Mouse (Mus musculus) right cerebral cortex, postnatal 10 days (tissue): ENCODE results near the gene Ilf2.

Experiments
- DNase-seq, 2 experiments: peaks; one replicate each; pipeline ENCODE4 v3.0.0; 2021; ENCODE audit warnings: low spot score in 2 of 2

The Ilf2 gene

DNA sequence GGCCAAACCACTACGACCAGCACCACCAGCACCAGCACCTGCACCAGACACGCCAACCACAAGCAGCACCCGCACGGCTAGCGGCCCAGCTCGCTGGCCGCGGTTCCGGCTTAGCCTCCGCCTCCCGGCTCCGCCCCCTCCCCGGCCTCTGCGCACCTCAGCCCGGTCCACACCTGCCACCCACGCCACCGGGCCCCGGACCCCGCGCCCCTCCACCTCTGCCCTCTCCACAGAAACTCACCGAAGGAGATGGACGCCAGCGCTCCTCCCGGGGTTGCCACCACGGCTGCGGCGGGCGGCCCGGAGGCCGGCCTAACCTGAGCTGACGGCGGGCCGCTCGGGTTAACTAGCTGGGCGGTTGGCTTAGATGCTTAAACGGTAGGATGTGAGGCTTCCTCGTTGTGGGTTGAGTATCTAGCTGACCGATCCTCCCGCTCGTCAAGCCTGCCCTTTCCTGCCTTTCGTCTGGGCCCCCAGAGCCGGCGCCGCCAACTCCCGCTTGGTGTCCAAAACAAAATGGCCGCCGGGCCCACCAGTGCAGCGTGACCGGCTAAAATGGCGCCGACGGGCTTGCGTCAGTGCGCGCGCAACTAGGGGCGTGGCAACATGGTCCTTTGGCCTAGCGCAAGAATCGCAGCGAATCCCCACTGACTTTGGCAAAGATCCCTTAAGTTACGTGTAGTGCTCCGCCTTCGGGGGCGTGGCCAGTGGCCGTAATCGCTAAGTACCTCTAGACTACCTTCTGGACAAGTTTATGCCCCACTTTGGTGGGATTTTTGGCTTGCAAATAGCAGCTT, 33.2 kb downstream of the Ilf2 start, which contains the start of gene Chtop:
TSS of gene Chtop (minus strand) at position 549 of the 797 bp plus-strand sequence.
- DNase-seq = peak; percentile 99 to 100

DNA sequence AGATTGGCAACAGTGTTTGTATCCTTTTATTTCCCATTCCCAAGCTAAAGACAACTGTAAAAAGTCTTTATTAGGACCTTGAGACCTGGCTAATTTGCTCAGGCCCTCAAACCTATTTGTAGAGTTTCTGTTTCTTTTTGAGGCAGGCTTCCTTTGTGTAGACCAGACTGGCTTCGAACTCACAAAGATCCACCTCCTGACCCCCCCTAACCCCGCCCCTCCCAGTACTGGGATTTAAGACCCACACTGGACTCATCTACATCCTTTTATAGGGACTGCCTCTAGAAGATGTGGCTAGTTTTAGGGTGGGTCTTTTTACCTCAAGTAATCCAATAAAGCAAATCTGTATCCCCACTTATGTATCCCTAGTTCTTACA, 33.8 kb downstream of the Ilf2 start:
- DNase-seq = no peak

GRCm38 (mm10) chr3:90512276-90512675, 36.4 kb downstream of the Ilf2 start:
- DNase-seq = no peak

- no peak for DNase-seq
Measured at GRCm38 (mm10) chr3:90512948-90513642, 37.2 kb downstream of the Ilf2 start.

DNA sequence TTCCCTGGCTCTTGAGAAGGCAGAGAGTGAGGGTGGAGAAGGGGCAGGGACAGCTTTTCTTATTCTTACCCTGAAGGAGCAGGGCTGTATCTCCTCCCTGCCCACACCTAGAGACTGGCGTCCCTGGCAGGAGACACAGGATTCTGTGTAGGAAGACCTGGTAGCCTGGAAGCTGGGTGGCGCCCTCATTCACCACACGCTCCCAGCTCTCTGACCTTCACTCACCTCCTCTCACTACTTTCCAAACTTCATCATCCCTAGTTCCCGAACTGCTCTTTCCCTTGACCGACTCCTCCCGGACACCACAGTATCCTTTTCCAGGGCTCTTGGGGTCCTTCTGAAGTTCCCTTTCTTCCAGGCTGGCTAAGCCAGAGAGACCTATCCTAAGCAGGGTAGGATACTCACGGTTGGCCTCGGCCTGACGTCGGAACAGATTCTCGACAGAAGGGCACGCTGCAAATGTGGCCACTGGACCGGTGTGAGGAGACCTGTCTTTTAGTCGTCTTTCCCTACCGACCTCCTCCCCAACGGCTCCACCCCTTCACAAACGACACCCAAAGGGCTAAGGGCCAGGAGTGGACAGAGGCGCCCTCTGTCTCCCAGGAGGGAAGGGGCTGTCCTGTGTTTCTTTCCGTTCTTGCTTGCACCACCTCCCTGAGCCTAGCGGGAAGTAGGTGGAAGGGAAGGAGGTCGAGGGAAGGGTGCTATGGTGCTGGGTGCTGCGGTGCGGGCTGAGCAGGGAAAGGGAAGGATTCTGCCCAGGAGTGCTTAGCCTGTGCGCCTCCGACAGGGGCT, 38.1 kb downstream of the Ilf2 start, which contains the start of the genes S100a1 and S100a13:
TSS of gene S100a1 (minus strand) at position 597 of the 795 bp plus-strand sequence.
TSS of gene S100a13 (plus strand) at position 640 of the 795 bp plus-strand sequence.
- DNase-seq = peak; percentile 59

- peak in 1 of 2 experiments; percentile 52 for DNase-seq
Measured at GRCm38 (mm10) chr3:90514691-90515090, 38.8 kb downstream of the Ilf2 start.

- no peak for DNase-seq
Measured at GRCm38 (mm10) chr3:90515242-90515641, 39.3 kb downstream of the Ilf2 start.

DNA sequence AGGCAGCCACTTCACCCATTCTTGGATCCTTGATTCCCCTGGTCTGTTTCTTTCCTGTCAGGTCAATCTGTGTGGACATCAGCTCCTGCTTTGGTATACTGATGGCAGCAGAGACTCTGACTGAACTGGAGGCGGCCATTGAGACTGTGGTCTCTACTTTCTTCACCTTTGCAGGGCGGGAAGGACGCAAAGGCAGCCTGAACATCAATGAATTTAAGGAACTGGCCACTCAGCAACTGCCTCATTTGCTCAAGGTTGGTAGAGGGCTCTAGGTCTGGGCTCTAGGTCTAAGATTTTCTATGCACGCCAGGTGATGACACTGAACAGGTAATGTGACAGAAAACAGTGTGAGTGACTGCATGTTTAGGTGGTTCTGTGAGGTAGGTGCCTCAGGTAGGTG, 39.9 kb downstream of the Ilf2 start:
- no peak for DNase-seq

DNA sequence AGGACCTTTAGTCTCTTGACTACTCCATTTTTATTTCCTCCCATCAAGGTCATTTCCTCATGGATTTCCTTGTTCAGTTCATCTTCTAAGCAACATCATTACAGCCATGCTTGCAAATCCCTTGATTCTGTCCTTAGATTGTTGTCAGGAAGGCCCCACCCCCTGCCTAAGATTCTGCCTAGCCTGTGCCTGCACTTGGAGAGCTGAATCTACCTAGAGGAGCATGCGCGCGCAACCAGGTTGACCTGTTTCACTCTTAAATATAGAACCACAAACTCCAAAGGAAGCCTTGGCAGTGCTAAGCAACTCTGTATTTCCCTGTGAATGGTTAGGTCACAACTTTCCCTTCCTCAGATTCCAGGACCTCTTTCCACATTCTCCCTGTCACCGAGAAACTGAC, 41.8 kb downstream of the Ilf2 start:
- no peak for DNase-seq

GRCm38 (mm10) chr3:90525421-90525820, 49.5 kb downstream of the Ilf2 start:
- peak; percentile 63 for DNase-seq

- no peak for DNase-seq
Measured at GRCm38 (mm10) chr3:90526076-90526475, 50.1 kb downstream of the Ilf2 start.

- no peak for DNase-seq
Measured at GRCm38 (mm10) chr3:90526580-90526979, 50.7 kb downstream of the Ilf2 start, which contains the start of gene S100a14. Gene S100a14, plus strand, starts transcription at chr3:90526856.

DNA sequence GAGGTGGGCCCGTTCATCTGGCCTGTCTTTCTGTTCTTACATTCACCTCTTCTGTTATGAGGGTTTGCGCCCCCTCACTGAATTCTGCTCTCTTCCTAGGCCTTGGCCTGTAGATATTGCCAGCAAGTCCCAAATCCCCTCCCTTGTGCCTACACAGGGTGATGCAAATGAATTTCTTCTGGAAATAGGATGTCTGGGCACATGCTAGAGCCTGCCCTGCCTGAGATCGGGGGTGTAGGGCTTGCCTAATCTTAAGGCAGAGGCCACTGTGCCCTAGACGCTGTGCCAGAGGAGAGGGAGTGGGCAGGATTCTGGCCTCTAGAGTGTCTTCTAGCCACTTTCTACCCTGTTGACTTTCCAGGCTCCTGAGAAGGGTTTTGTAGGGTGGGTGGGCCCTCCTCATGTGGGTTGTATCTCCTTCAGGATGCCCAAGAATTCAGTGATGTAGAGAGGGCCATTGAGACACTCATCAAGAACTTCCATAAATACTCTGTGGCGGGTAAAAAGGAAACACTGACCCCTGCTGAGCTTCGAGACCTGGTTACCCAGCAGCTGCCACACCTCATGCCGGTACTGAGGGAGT, 51.5 kb downstream of the Ilf2 start:
- no peak for DNase-seq

DNA sequence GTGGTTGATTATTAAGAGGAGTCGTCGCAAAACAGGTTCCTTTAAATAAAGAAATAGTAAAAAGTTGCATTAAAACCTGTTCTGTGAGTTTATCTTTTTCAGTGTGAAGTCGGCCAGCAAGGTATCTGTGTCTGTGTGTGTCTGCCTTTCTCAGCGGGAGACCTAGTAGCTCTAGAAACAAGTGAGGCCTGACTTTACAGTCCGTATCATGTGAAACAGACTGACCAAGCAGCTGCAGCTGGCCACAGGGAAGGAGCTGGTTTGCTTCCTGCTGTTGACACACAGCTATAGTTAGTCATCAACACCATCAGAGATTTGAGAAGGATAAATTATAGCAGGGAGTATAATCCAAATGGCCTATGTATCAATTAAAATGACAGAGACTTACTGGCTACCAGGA, 55.8 kb downstream of the Ilf2 start:
- no peak for DNase-seq

DNA sequence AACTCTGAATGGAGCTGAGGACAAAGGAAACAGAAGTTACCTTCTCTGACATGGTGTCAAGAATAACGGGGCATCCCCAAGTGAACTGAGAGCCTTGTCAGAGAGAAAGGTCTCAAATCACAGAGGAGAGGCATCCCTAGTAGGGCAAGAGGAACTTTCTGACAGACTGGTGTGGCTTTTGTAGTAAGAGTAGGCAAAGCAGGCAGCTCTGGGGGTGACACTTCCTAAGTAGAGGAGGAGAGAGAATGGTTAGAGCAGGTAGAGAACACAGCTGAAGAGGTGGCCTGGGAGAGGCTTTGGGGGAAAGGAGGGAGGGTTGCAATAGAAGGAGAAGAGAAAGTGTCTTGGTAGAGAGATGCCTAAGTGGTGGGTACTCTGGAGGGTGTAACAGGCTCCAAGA, 59.5 kb downstream of the Ilf2 start:
- DNase-seq = no peak

- peak; percentile 56 to 70 for DNase-seq
Measured at GRCm38 (mm10) chr3:90537141-90537904, 61.4 kb downstream of the Ilf2 start, which contains the start of gene S100a16. Gene S100a16, plus strand, starts transcription at chr3:90537254.

DNA sequence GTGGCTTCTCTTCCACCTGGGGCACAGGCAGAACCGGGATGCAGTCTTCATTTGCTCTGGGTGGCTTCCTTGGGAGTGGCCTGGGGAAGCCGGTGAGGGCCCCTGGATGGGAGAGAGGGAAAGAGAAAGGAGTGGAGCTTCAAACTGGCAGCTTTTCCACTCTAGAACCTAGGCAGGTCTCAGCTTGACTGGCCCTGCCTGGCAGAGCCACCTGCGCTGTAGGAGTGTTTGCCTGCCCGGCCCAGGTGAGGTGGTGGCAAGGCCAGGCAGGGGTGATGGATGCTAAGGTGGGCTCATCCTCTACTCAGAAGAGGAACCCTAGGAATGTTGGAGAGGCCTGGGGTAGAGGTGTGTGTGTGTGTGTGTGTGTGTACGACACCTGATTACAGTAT, 62.0 kb downstream of the Ilf2 start:
- DNase-seq = no peak
